ENCODE assay signal across 15 mouse cellular contexts in genomic region chr2:166216512-166216865, GRCm38 (mm10).
DNase-seq lines count a peak whose midpoint lies in the region; ATAC-seq lines count a peak whose summit lies in the region.
"Had no signal": no experiment of that assay in that cellular context is flagged by ENCODE, and none has a peak within 500 bp of the region (broad histone marks: within the 10 kb centered on the region; RNA-seq: fewer than 3 reads in every experiment).

No protein-coding gene starts in this region.

- H3K27me3 ChIP-seq in midbrain, embryonic 14.5 days (ENCODE audit: control insufficient read depth, insufficient read depth, low read length) = peaks cover 20% of the 10 kb centered on the region; the same call in 1 of the 2 replicates

- no peak overlapping the region for H3K27ac ChIP-seq in midbrain, embryonic 14.5 days (replicated peaks; ENCODE audit: low read depth, low read length)
- H3K27ac ChIP-seq: liver, embryonic 14.5 days had no signal

- H3K4me1 ChIP-seq in midbrain, embryonic 14.5 days (ENCODE audit: control insufficient read depth, insufficient read depth, low read length) = peaks cover 23% of the 10 kb centered on the region

- 46% methylated on average over 11 of the region's 11 CpGs for WGBS in midbrain, embryonic 14.5 days

- DNase-seq in adrenal gland, postnatal 14 days = peak; percentile 35
- DNase-seq in adrenal gland, adult 8-10 months = no peak
- peak; percentile 59 to 63 for DNase-seq in layer of hippocampus, postnatal 10 days (ENCODE audit: low spot score in 2 of 2)
- DNase-seq in layer of hippocampus, adult 9-11 months = no peak
- peak; percentile 12 to 19 for DNase-seq in cerebellum, postnatal 36 days
- DNase-seq in midbrain, embryonic 14.5 days = peak; percentile 35
- DNase-seq in spleen, postnatal 4 days (ENCODE audit: low spot score in 2 of 2) = no peak
- DNase-seq in left cerebral cortex, postnatal 36 days (ENCODE audit: low spot score in 2 of 2) = no peak
- DNase-seq: heart, postnatal 10 days; lung, postnatal 36 days; right cerebral cortex, adult 18-20 months; thymus, postnatal 36 days had no signal

- H3K4me2 ChIP-seq in midbrain, embryonic 14.5 days (ENCODE audit: low read length) = no peak overlapping the region

- no peak overlapping the region for H3K9ac ChIP-seq in midbrain, embryonic 14.5 days (replicated peaks; ENCODE audit: low read length)
- H3K9ac ChIP-seq: liver, embryonic 14.5 days had no signal

- H3K36me3 ChIP-seq in midbrain, embryonic 14.5 days (ENCODE audit: control insufficient read depth, insufficient read depth, low read length) = no peaks in the 10 kb centered on the region

- ATAC-seq in midbrain, embryonic 14.5 days (ENCODE audit: low FRiP score, low TSS enrichment) = no peak
- ATAC-seq: activated CD4-positive, CD25-positive, alpha-beta regulatory T cell, adult 4 months had no signal

- intact Hi-C loops in left cerebral cortex, postnatal 36 days (cut with DNase I) = no loop called here

- no peak overlapping the region for H3K4me3 ChIP-seq in midbrain, embryonic 14.5 days (replicated peaks; ENCODE audit: low read depth, low read length)
- H3K4me3 ChIP-seq: myocyte had no signal

- no peaks in the 10 kb centered on the region for H3K9me3 ChIP-seq in midbrain, embryonic 14.5 days (ENCODE audit: control insufficient read depth, low read length)

Comparison
In these comparisons a context has a peak if more than half of its experiments do, and no peak if none do; other contexts are left out.
1. DNase-seq: peak in adrenal gland, postnatal 14 days (single experiment), layer of hippocampus, postnatal 10 days (2 of 2), cerebellum, postnatal 36 days (2 of 2) and midbrain, embryonic 14.5 days (single experiment); none in adrenal gland, adult 8-10 months (single experiment), layer of hippocampus, adult 9-11 months (single experiment), spleen, postnatal 4 days (0 of 2) and left cerebral cortex, postnatal 36 days (0 of 2).